In the genomic region with DNA sequence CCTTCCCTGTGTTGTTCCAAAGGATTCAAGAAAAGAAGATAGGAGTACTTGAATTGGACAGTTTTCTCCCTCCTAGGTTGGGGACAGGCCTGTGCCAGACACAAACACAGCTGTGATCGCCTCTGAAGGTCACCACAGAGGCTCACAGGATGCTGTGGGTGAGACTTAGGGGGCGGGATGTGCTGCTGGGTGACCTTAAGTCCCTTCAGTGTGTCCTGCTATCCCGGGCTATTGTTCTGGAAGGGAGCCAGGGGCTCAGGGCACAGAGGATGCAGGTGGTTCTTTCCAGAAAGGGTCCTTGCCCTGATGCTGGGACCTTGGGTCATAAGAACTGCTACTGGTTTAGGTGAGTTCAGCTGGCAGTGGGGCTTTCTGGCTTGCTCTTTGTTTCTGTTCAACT, we compare ENCODE assay signal across 11 mouse cellular contexts.
A peak's percentile ranks its signal among the peaks of the same experiment; 100 is the strongest.
DNase-seq lines count a peak whose midpoint lies in the region; ATAC-seq lines count a peak whose summit lies in the region.
"Had no signal": no experiment of that assay in that cellular context is flagged by ENCODE, and none has a peak within 500 bp of the region (broad histone marks: within the 10 kb centered on the region; RNA-seq: fewer than 3 reads in every experiment).

No protein-coding gene starts in this region.

- H3K27ac ChIP-seq in kidney, embryonic 14.5 days (ENCODE audit: low read depth, low read length): no peak overlapping the region
- H3K27ac ChIP-seq: hindbrain, embryonic 13.5 days had no signal

- WGBS in kidney, embryonic 14.5 days: 44% methylated on average over 3 of the region's 3 CpGs

- DNase-seq in kidney, adult 11 months: peak; percentile 52
- DNase-seq in heart, postnatal 4 days: peak; percentile 31
- DNase-seq in kidney, postnatal 10 days: peak; percentile 73
- peak; percentile 47 for DNase-seq in lung, postnatal 14 days
- DNase-seq in right cerebral cortex, postnatal 4 days: no peak
- DNase-seq: gastrocnemius, postnatal 14 days; liver, postnatal 0 days; retina, postnatal 1 day had no signal

- ATAC-seq in kidney, embryonic 14.5 days (ENCODE audit: low FRiP score, low TSS enrichment): no peak
- no peak for ATAC-seq in erythroid progenitor cell, adult 5-6 weeks (replicated peaks; ENCODE audit: low FRiP score, poor library complexity, severe bottlenecking)
- ATAC-seq: liver, postnatal 0 days had no signal

- H3K9me3 ChIP-seq in kidney, embryonic 14.5 days (ENCODE audit: control insufficient read depth, low read length): no peaks in the 10 kb centered on the region
- H3K9me3 ChIP-seq: hindbrain, embryonic 13.5 days had no signal

- H3K9ac ChIP-seq in kidney, embryonic 14.5 days (ENCODE audit: low read depth, low read length): no peak overlapping the region
- H3K9ac ChIP-seq: hindbrain, embryonic 13.5 days; liver, postnatal 0 days had no signal

- no peaks in the 10 kb centered on the region for H3K27me3 ChIP-seq in kidney, embryonic 14.5 days (ENCODE audit: control insufficient read depth, insufficient read depth, low read length)
- H3K27me3 ChIP-seq: hindbrain, embryonic 13.5 days had no signal

- H3K4me1 ChIP-seq in kidney, embryonic 14.5 days (ENCODE audit: control insufficient read depth, insufficient read depth, low read length): no peaks in the 10 kb centered on the region
- H3K4me1 ChIP-seq: hindbrain, embryonic 13.5 days had no signal

- no peak overlapping the region for H3K4me3 ChIP-seq in kidney, embryonic 14.5 days (ENCODE audit: low read length)
- H3K4me3 ChIP-seq: hindbrain, embryonic 13.5 days had no signal

- no peaks in the 10 kb centered on the region for H3K36me3 ChIP-seq in kidney, embryonic 14.5 days (ENCODE audit: control insufficient read depth, insufficient read depth, low read length)
- H3K36me3 ChIP-seq: hindbrain, embryonic 13.5 days had no signal

- no peak overlapping the region for H3K4me2 ChIP-seq in kidney, embryonic 14.5 days (replicated peaks; ENCODE audit: low read depth, low read length)
- H3K4me2 ChIP-seq: hindbrain, embryonic 13.5 days had no signal
